Mouse (Mus musculus) gastrocnemius, adult 8-10 months (tissue): ENCODE measurements around the gene Ubl4a. TPM values are rescaled to one million over a fixed set of nuclear protein-coding genes. Genes with fewer than 3 reads are reported as not detected.

Source experiments
- microRNA-seq: library from miRNA; unstranded; fragments of <30 nt; microRNA quantifications from one replicate; pipeline ENCODE4 v1.2.0, GENCODE M21; 2022
- total RNA-seq, 4 experiments: library from RNA; stranded (reverse); gene quantifications; 2 replicates each; pipeline ENCODE4 v1.2.4; 2022

The Ubl4a gene
- total RNA-seq, 4 experiments from 2014 or later: 56.6 to 63.1 (median 60.5) TPM

Small RNAs within 50 kb of the gene (microRNA-seq; reads per million reads assigned to microRNA genes)
- not detected for gene Mir7092

Other genes starting within 250 kb of the Ubl4a start
- gene Opn1mw, start 245.8 kb downstream of the Ubl4a start, total RNA-seq: 1 to 10 TPM in 1 of 4 experiments, under 1 TPM in 1, not detected in 2; 0.46 to 1.5 TPM
- 10 to 100 TPM; 27.8 to 32.8 (median 29.0) TPM for gene Mecp2, start 237.9 kb downstream of the Ubl4a start, total RNA-seq
- gene Tex28, start 205.4 kb downstream of the Ubl4a start, total RNA-seq: not detected
- not detected for gene Tktl1, start 196.0 kb downstream of the Ubl4a start, total RNA-seq
- gene Flna, start 123.4 kb downstream of the Ubl4a start, total RNA-seq: 10 to 100 TPM; 24.0 to 39.3 (median 32.3) TPM
- 10 to 100 TPM; 23.0 to 29.5 (median 26.9) TPM for gene Emd, start 118.5 kb downstream of the Ubl4a start, total RNA-seq
- 100 to 1,000 TPM; 130 to 325 (median 183) TPM for gene Rpl10, start 102.4 kb downstream of the Ubl4a start, total RNA-seq
- gene Taz, start 91.3 kb downstream of the Ubl4a start, total RNA-seq: 10 to 100 TPM; 39.0 to 53.5 (median 48.1) TPM
- gene Dnase1l1, start 90.9 kb downstream of the Ubl4a start, total RNA-seq: 100 to 1,000 TPM; 126 to 143 (median 137) TPM
- gene Atp6ap1, start 76.1 kb downstream of the Ubl4a start, total RNA-seq: 10 to 100 TPM; 86.9 to 87.5 (median 87.2) TPM
- gene Gdi1, start 68.2 kb downstream of the Ubl4a start, total RNA-seq: 10 to 100 TPM; 26.0 to 45.1 (median 33.4) TPM
- gene Fam50a, start 60.2 kb downstream of the Ubl4a start, total RNA-seq: 10 to 100 TPM; 22.6 to 26.2 (median 24.4) TPM
- under 1 TPM; 0.27 to 0.73 (median 0.58) TPM for gene Plxna3, start 44.2 kb downstream of the Ubl4a start, total RNA-seq
- gene Lage3, start 19.6 kb downstream of the Ubl4a start, total RNA-seq: 10 to 100 TPM; 36.1 to 50.3 (median 43.0) TPM
- gene Slc10a3, start 131 bp upstream of the Ubl4a start, total RNA-seq: 1 to 10 TPM; 1.9 to 2.7 (median 2.4) TPM
- gene Fam3a, start 20.1 kb upstream of the Ubl4a start, total RNA-seq: 10 to 100 TPM; 12.8 to 15.3 (median 14.2) TPM
- 10 to 100 TPM; 21.6 to 31.2 (median 25.5) TPM for gene Ikbkg, start 20.1 kb upstream of the Ubl4a start, total RNA-seq
- 1 to 10 TPM; 2.0 to 4.2 (median 3.4) TPM for gene G6pdx, start 56.0 kb upstream of the Ubl4a start, total RNA-seq
- gene Gm6880, start 108.2 kb upstream of the Ubl4a start, total RNA-seq: not detected
- not detected for gene Olfr1326-ps1, start 201.7 kb upstream of the Ubl4a start, total RNA-seq
- not detected for gene Olfr1325, start 219.5 kb upstream of the Ubl4a start, total RNA-seq